Comparison of ENCODE assay signal across 8 mouse cellular contexts in genomic region chr14:14904750-14905529, GRCm38 (mm10).
A peak's percentile ranks its signal among the peaks of the same experiment; 100 is the strongest.
DNase-seq lines count a peak whose midpoint lies in the region; ATAC-seq lines count a peak whose summit lies in the region.

No protein-coding gene starts in this region.

- peak; percentile 69 for ATAC-seq in inflammation-experienced regulatory T-cells, adult 6 months
- peak; percentile 100 for ATAC-seq in megakaryocyte, adult 5-6 weeks (ENCODE audit: poor library complexity, severe bottlenecking)

- intact Hi-C loops in gastrocnemius, postnatal 14 days (cut with DNase I; ENCODE audit: low total_unique reads): loop anchor here (2.0 kb wide), 1 partner anchor 42 kb away; no protein-coding TSS in a partner anchor

- peak; percentile 58 to 88 for DNase-seq in adrenal gland, adult (ENCODE audit: inconsistent age in 2 of 2, low spot score in 1 of 2)
- DNase-seq in embryo, embryonic 10 days (ENCODE audit: low spot score): peak; percentile 88
- peak; percentile 56 for DNase-seq in gastrocnemius, postnatal 14 days
- peak; percentile 26 to 35 for DNase-seq in left cerebral cortex, adult 8-10 months (ENCODE audit: low spot score in 2 of 2)
- DNase-seq in right cerebral cortex, adult 2 months (ENCODE audit: low spot score in 2 of 2): peak; percentile 79 to 80
- peak; percentile 26 to 66 for DNase-seq in urinary bladder, postnatal 4 days (ENCODE audit: low spot score in 2 of 2)

Comparison
In these comparisons a context has a peak if more than half of its experiments do, and no peak if none do; other contexts are left out.
1. Peak in every context shown above with its lines: DNase-seq and ATAC-seq.
2. DNase-seq: peak in every context shown above with its lines; median percentile 88 in embryo, embryonic 10 days; 80 in right cerebral cortex, adult 2 months; 73 in adrenal gland, adult; 56 in gastrocnemius, postnatal 14 days; 46 in urinary bladder, postnatal 4 days; 30 in left cerebral cortex, adult 8-10 months.